Mouse (Mus musculus): Measurements from ENCODE around the gene Stag1. TPM values are rescaled to one million over a fixed set of nuclear protein-coding genes. Genes with fewer than 3 reads are reported as not detected.

The Stag1 gene
- polyA plus RNA-seq, 1 experiment from 2014 or later: 35.7 TPM

- no peak overlapping the region for H3K9ac ChIP-seq (ENCODE audit: low read length)
- ATAC-seq (ENCODE audit: insufficient read depth, low FRiP score): no peak
- 92% methylated on average over 8 of the region's 8 CpGs for WGBS
- no peak overlapping the region for H3K27ac ChIP-seq (ENCODE audit: low read length)
- H3K36me3 ChIP-seq (ENCODE audit: control insufficient read depth, insufficient read depth, low read length): peaks cover 5% of the 10 kb centered on the region; the same call in 1 of the 2 replicates
- H3K4me2 ChIP-seq (ENCODE audit: low read depth, low read length): no peak overlapping the region
- no peak overlapping the region for H3K4me3 ChIP-seq (replicated peaks; ENCODE audit: low read length)
- H3K27me3 ChIP-seq (ENCODE audit: control insufficient read depth, insufficient read depth, low read length): no peaks in the 10 kb centered on the region
- peaks cover 5% of the 10 kb centered on the region; the same call in 1 of the 2 replicates for H3K4me1 ChIP-seq (ENCODE audit: control insufficient read depth, insufficient read depth, low read length)
- no peaks in the 10 kb centered on the region for H3K9me3 ChIP-seq (replicated peaks; ENCODE audit: control insufficient read depth, low read length)
These were observed 405.2 kb downstream of the Stag1 start for GRCm38 (mm10) chr9:101002841-101003240.

GRCm38 (mm10) chr9:101003302-101003701 lies 405.7 kb downstream of the Stag1 start:
- Histone ChIP-seq H3K36me3 (ENCODE audit: control insufficient read depth, insufficient read depth, low read length) (0 out of 2 replicates have a peak, but pooled peaks cover 5% of the 10 kb centered on the region), H3K4me3 (replicated peaks; ENCODE audit: low read length) (no peak overlapping the region), H3K4me1 (ENCODE audit: control insufficient read depth, insufficient read depth, low read length) (peaks cover 5% of the 10 kb centered on the region; the same call in 1 of the 2 replicates), H3K27me3 (ENCODE audit: control insufficient read depth, insufficient read depth, low read length) (no peaks in the 10 kb centered on the region), H3K27ac (ENCODE audit: low read length) (no peak overlapping the region), H3K9ac (ENCODE audit: low read length) (no peak overlapping the region), H3K4me2 (ENCODE audit: low read depth, low read length) (no peak overlapping the region), H3K9me3 (replicated peaks; ENCODE audit: control insufficient read depth, low read length) (no peaks in the 10 kb centered on the region)
- 88% methylated on average over 5 of the region's 5 CpGs for WGBS
- ATAC-seq (ENCODE audit: insufficient read depth, low FRiP score): no peak

GRCm38 (mm10) chr9:101005866-101006265 lies 408.3 kb downstream of the Stag1 start:
- Histone ChIP-seq H3K4me3 (replicated peaks; ENCODE audit: low read length) (no peak overlapping the region), H3K27ac (ENCODE audit: low read length) (peak overlapping the region; percentile 50; the same call in 1 of the 2 replicates), H3K4me1 (ENCODE audit: control insufficient read depth, insufficient read depth, low read length) (peaks cover 5% of the 10 kb centered on the region; the same call in 1 of the 2 replicates), H3K36me3 (ENCODE audit: control insufficient read depth, insufficient read depth, low read length) (0 out of 2 replicates have a peak, but pooled peaks cover 5% of the 10 kb centered on the region), H3K9ac (ENCODE audit: low read length) (no peak overlapping the region), H3K27me3 (ENCODE audit: control insufficient read depth, insufficient read depth, low read length) (no peaks in the 10 kb centered on the region), H3K4me2 (ENCODE audit: low read depth, low read length) (no peak overlapping the region), H3K9me3 (replicated peaks; ENCODE audit: control insufficient read depth, low read length) (no peaks in the 10 kb centered on the region)
- no peak for ATAC-seq (ENCODE audit: insufficient read depth, low FRiP score)
- WGBS: 52% methylated on average over 4 of the region's 4 CpGs

Other genes starting within 250 kb of the Stag1 start
- gene Il20rb, start 111.0 kb upstream of the Stag1 start, polyA plus RNA-seq (2015; fragmentation: Nextera tagmentation; extraction: Ambion mirVana): 1.1 and 1.7 TPM in 2 replicates
- gene Nck1, start 51.7 kb upstream of the Stag1 start, polyA plus RNA-seq (2015; fragmentation: Nextera tagmentation; extraction: Ambion mirVana): 66.6 and 71.3 TPM in 2 replicates
- 7.5 and 9.2 TPM in 2 replicates for gene Slc35g2, start 26.7 kb upstream of the Stag1 start, polyA plus RNA-seq (2015; fragmentation: Nextera tagmentation; extraction: Ambion mirVana)

Measured in stomach, embryonic 16.5 days (tissue).